Mouse (Mus musculus): ENCODE results near the gene Car12.
"Not testable (repeated sequence)": the region's sequence is repeated elsewhere in the genome, so short reads cannot be mapped to it uniquely, and the experiment has no call there.

The Car12 gene

GRCm38 (mm10) chr9:66760991-66761390, 47.5 kb downstream of the Car12 start:
- CTCF ChIA-PET: no interaction called here

DNA sequence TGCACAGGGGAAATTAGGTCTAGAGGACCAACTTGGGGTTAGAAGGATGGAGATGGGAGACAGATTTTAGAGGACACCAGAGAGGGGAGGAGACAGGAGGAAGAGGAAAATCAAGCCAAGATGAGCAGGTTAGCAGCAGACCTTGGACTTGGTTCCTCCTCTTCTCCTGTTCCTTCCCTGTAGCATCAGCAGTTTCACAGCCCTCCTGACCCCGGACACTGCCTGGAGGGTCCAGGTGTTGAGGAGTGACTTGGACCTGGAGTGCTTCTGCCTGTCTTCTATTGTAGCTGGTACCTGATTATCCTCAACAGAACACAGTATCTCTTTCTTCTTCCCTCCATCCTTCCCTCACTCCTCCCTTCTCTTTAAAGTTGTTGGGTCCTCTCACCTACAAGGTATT, 55.2 kb downstream of the Car12 start:
- CTCF ChIA-PET: no interaction called here

DNA sequence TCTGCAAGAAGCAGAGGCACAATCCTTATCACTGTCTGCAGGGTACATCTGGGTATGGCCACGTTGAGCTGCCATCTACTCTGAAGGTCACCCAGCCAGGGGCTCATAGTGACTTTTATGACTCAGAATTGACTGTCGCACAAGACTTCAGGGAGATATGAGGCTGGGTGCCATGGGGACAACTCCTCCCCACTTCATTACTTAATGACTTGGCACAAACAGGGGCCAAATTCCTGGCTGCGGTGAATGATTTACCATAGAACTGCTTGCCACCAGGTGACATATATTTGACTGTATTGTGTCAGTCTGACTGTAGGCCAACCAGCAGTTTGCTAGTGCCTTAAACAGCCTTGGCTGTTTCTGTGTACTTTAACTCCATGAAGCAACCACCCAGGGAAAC, 55.8 kb downstream of the Car12 start:
- CTCF ChIA-PET: no interaction called here

- CTCF ChIA-PET: no interaction called here
Observed at GRCm38 (mm10) chr9:66770701-66771100, 57.2 kb downstream of the Car12 start.

DNA sequence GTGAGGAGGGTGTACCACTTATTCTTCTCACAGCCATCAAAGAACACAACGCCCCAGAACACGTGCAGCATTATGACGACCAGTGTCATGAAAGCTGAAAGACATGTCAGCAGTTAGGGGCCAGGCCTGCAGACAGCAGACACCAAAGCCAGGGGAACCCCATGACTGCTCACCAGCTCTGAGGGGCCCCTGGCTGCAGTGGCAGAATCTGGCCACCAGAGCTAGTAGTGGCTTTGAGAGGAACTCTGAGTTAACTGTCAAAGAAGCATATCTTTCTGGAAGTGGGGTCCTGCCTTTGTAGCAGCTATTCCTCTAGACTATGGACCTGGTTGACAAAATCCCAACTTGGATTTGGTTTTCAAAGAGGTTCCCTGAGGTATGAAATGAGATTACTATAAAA, 71.1 kb downstream of the Car12 start:
- CTCF ChIA-PET: not testable (repeated sequence)

- CTCF ChIA-PET: interaction anchor here (0.6 to 1.2 kb wide), 3 partner anchors 9 to 83 kb away, joined by 3 to 8 read pairs (median 4); partner anchors contain the start of gene Gm10647
Observed at GRCm38 (mm10) chr9:66787821-66788220, 74.3 kb downstream of the Car12 start.

- CTCF ChIA-PET: no interaction called here
Observed at GRCm38 (mm10) chr9:66794629-66795463, 81.4 kb downstream of the Car12 start.

- CTCF ChIA-PET: interaction anchor here (0.6 to 1.1 kb wide), 3 partner anchors 8 to 331 kb away, joined by 4 to 6 read pairs (median 6); no protein-coding TSS in a partner anchor
Observed at GRCm38 (mm10) chr9:66795464-66796324, 82.2 kb downstream of the Car12 start, which contains the start of gene Aph1b. Aph1b (minus strand) TSS chr9:66795490.

DNA sequence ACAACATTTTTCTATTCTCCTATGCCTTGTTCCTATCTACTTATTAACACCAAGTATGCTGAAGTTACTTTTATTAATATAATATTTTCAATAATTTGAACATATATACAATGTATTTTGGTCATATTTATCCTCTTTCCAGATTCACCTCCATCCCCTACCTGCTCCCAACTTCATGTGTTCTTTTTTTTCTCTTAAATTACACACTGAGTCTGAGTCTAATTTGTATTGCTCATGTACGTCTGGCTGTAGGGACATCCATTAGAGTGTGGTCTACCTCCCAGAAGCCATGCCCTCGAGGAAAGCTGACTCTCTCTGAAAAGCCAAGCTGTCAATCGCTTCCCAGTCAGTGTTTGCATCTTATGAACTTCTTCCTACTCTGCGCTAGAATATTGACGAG, 83.3 kb downstream of the Car12 start, which contains the start of gene Gm10647:
Gene Gm10647, plus strand, starts transcription at position 301 of the 400 bp plus-strand sequence.
- CTCF ChIA-PET: interaction anchor here (0.6 to 1.1 kb wide), 4 partner anchors 9 to 216 kb away, joined by 3 to 12 read pairs (median 5); no protein-coding TSS in a partner anchor

- CTCF ChIA-PET: no interaction called here
Observed at GRCm38 (mm10) chr9:66801947-66802346, 88.5 kb downstream of the Car12 start.

- CTCF ChIA-PET: not testable (repeated sequence)
Observed at GRCm38 (mm10) chr9:66805951-66806350, 92.5 kb downstream of the Car12 start.

DNA sequence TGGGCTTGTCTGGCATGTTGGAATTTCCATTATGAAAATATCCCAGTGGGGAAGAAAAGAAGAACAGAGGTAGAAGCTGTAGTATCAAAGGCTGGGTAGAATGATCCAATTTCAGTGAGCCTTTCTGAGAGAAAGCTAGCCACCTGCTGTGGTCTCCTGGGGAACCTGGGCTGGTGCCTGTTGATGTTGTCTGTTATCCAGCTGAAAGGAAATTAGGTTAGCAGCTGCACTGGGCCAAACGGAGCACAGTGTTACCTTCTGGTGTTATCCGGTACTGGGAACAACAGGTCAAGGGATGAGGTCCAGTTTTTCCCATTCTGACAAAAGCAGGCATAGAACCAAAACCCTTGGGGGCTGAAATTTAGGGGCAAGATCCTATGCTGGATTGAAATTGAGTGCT, 99.9 kb downstream of the Car12 start:
- CTCF ChIA-PET: no interaction called here
